Mouse (Mus musculus) small intestine, adult 2 months (tissue): ENCODE measurements around the gene Tfeb. TPM values are rescaled to one million over a fixed set of nuclear protein-coding genes. Genes with fewer than 3 reads are reported as not detected.

Experiments
- H3K27ac ChIP-seq: fragments of 200-500 bp; 2 replicates; pipeline ENCODE4 v1.5.1; 2012; ENCODE audit warnings: low read depth, low read length, control low read depth, inconsistent platforms; ENCODE audit not compliant: insufficient read depth
- H3K27me3 ChIP-seq: fragments of 200-500 bp; 2 replicates; pipeline ENCODE4 v1.6.1; 2012; ENCODE audit warnings: mild to moderate bottlenecking, moderate library complexity, low read length, inconsistent platforms; ENCODE audit not compliant: control insufficient read depth, insufficient read depth
- H3K36me3 ChIP-seq: fragments of 200-500 bp; 2 replicates; pipeline ENCODE4 v1.6.1; 2012; ENCODE audit warnings: mild to moderate bottlenecking, low read length, control low read depth, inconsistent platforms; ENCODE audit not compliant: control insufficient read depth, insufficient read depth
- H3K4me1 ChIP-seq: fragments of 200-500 bp; 2 replicates; pipeline ENCODE4 v1.6.1; 2012; ENCODE audit warnings: low read length, inconsistent platforms, mixed read lengths; ENCODE audit not compliant: control insufficient read depth, insufficient read depth, insufficient read length
- H3K4me3 ChIP-seq: fragments of 200-500 bp; 2 replicates; pipeline ENCODE4 v1.5.1; 2012; ENCODE audit warnings: low read depth, mild to moderate bottlenecking, control low read depth, inconsistent platforms, low read length, moderate library complexity
- CTCF ChIP-seq: fragments of 200-500 bp; IDR thresholded peaks from 2 replicates; pipeline ENCODE4 v1.5.1; 2012; ENCODE audit warnings: low read depth, mild to moderate bottlenecking, control low read depth, inconsistent platforms, low read length, moderate library complexity, mixed read lengths; ENCODE audit not compliant: insufficient replicate concordance, insufficient read length; ENCODE audit errors: extremely low read depth
- POLR2A ChIP-seq: fragments of 200-500 bp; IDR thresholded peaks from 2 replicates; pipeline ENCODE4 v1.6.1; 2012; ENCODE audit warnings: low read depth, mild to moderate bottlenecking, control low read depth, inconsistent platforms, low read length, moderate library complexity
- WGBS: fragments of 180-500 bp; shearing (Covaris S2); methylation state at CpG from one replicate; pipeline ENCODE4 v1.1.7; 2018; 5-methylcytosine and 5-hydroxymethylcytosine counted together
- polyA plus RNA-seq: library from polyadenylated mRNA; depleted of rRNA; stranded (reverse); fragments of >200 nt; gene quantifications from 2 replicates; pipeline ENCODE4 v1.2.3, GENCODE M21; 2012

Gene Tfeb
- polyA plus RNA-seq, 1 experiment: 60.3 TPM

DNA sequence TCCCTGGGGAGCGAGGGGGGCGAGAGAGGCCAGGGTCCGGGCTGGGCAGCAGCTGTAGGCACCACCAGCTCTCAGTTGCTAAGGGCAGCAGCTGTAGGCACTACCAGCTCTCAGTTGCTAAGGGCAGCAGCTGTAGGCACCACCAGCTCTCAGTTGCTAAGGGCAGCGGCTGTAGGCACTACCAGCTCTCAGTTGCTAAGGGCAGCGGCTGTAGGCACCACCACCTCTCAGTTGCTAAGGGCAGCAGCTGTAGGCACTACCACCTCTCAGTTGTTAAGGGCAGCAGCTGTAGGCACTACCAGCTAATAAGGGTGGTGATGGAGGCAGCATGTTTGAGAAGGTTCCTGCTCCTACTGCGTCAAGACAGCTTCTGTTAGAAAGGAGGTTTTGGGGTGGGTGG is 52.2 kb downstream of the Tfeb start:
- Histone ChIP-seq H3K27ac (no peak overlapping the region), H3K36me3 (peaks cover 22% of the 10 kb centered on the region; the same call in 1 of the 2 replicates), H3K4me3 (no peak overlapping the region), H3K4me1 (no peaks in the 10 kb centered on the region), H3K27me3 (no peaks in the 10 kb centered on the region)
- WGBS: 92% methylated on average over 6 of the region's 6 CpGs
- TF ChIP-seq POLR2A (no peak), CTCF (no peak)

DNA sequence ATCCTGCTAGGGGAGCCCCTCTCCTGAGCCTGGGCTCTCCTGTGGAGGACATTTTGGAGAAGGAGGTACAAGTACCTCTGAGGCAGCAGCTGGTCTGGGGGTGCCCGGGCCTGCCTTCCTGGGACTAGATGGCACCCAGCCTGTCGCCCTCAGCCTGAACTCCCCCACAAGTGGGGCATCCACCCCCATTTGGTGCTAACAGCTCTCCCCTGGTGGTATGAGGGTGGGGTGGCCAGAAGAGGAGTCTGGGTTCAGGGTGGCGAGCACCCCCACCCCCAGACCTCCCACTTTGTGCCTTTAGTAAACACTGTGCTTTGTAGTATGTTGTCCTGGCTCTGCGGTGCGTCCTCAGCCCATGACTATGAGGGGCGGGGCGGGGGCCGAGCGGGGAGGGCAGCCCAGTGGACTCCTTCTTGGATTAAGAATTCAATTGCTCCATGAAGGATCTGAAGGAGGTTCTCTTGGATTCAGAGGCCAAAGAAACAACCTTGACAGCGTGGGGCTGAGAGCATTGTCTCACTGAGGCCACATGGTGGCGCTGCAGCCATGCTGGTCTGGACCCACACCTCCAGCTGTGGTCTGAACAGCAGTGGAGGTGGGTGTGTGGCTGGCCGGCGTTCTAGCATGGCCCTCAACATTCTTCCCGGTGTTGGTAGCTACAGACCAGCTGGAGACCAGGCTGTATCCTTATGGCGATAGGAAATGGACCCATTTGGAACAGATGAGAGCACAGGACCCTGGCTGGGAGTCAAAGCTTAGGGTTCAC is 55.5 kb downstream of the Tfeb start:
- WGBS: 38% methylated on average over 15 of the region's 15 CpGs
- Histone ChIP-seq H3K4me3 (no peak overlapping the region), H3K27ac (no peak overlapping the region), H3K36me3 (peaks cover 15% of the 10 kb centered on the region; the same call in 1 of the 2 replicates), H3K4me1 (no peaks in the 10 kb centered on the region), H3K27me3 (no peaks in the 10 kb centered on the region)
- no peak for TF ChIP-seq POLR2A
- peak; percentile 77 for TF ChIP-seq CTCF

DNA sequence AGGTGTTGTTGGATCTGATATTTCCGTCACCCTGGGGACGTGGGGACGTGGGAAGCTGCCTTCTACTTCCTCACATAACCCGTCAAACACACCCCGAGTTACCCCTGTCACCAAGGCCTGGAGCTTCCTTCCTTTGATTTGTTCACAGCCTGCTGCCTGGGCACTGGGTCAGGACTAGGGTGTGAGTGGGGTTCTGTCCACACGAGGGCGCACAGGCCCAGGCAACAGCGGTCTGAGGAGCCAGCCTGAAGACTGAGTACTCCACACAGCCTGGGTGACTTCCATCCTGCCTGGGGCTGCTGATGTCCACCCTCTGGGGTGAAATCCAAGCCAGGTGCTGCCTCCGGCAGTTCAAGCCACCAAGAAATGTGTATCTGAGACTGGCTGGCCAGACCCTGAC is 56.5 kb downstream of the Tfeb start:
- Histone ChIP-seq H3K27me3 (no peaks in the 10 kb centered on the region), H3K27ac (no peak overlapping the region), H3K4me1 (no peaks in the 10 kb centered on the region), H3K36me3 (peaks cover 7% of the 10 kb centered on the region; the same call in 1 of the 2 replicates), H3K4me3 (no peak overlapping the region)
- TF ChIP-seq POLR2A: no peak
- TF ChIP-seq CTCF: peak; percentile 82
- WGBS: 12% methylated on average over 9 of the region's 9 CpGs

DNA sequence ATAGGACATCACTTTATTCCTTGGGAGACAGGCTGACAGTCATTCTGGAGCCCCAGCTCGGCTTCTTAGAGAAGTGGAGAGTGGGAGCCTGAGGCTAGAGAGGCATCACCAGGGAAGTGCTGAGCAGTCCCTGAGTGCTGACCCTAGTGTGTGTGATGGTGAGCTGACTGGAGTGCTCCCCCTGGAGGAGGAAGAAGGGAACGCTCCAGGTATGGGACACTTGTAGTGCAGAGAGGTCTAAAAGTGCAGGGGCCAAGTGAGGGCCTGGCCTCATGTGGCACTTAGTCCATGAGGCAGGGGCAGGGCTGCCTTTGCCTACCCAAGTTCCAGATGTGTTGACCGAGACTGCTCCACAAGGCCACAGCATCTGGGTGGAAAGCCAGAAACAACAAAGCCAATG is 58.6 kb downstream of the Tfeb start:
- Histone ChIP-seq H3K4me1 (no peaks in the 10 kb centered on the region), H3K27me3 (no peaks in the 10 kb centered on the region), H3K27ac (no peak overlapping the region), H3K4me3 (no peak overlapping the region), H3K36me3 (no peaks in the 10 kb centered on the region; the same call in 1 of the 2 replicates)
- TF ChIP-seq CTCF: peak; percentile 69; the same call in 1 of the 2 replicates
- TF ChIP-seq POLR2A: no peak
- WGBS: 49% methylated on average over 3 of the region's 3 CpGs

DNA sequence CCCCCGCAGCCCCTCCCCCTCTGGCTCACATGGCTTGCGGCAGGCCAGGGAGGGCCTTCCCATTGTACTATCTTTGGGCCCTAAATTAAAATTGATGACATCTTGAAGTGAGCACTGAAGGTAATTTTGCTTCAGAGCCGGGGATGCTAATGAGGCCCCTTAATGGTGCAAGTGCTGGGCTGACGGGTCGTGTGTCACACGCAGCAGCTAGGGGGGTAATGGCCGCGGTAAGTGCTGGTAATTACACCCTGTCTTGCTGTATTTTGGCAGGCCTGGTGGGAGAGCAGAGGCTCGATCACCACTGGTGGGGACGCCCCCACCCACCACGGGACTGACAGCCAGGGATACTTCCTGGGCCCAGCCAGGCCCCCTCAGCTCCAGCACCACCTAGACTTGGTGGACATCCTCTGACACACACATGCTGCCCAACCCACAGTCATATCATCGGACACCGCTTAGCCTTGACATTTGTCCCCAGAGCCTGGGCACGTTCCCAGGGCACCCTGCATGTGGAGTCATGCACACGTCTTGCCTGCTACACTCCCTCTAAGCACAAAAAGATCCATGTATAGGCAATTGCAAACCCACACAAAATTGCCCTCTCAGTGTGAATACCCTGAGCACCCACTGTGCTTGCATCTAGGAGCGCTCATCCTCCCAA is 59.5 kb downstream of the Tfeb start:
- H3K36me3 ChIP-seq: no peaks in the 10 kb centered on the region; the same call in 1 of the 2 replicates
- 83% methylated on average over 16 of the region's 16 CpGs for WGBS
- no peak for TF ChIP-seq POLR2A
- no peak for TF ChIP-seq CTCF
- H3K4me1 ChIP-seq: no peaks in the 10 kb centered on the region
- no peaks in the 10 kb centered on the region for H3K27me3 ChIP-seq
- no peak overlapping the region for H3K27ac ChIP-seq
- H3K4me3 ChIP-seq: no peak overlapping the region

DNA sequence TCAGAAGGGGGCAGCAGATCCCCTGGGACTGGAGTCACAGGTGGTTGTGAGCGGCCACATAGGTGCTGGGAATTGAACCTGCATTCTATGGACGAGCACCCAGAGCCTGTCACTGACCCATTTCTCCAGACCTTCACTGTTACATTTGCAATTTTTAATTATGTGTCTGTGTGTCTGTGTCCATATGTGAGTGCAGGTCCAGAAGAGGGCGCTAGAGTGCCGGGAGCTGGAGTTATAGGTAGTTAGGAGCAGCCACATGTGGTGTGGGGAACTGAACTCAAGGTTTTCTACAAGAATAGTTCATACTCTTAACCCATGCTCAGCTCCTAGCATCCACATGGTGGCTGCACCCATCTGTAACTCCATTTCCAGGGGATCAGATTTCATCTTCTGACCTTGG is 60.1 kb downstream of the Tfeb start:
- H3K36me3 ChIP-seq: no peaks in the 10 kb centered on the region; the same call in 1 of the 2 replicates
- WGBS: 65% methylated on average over 4 of the region's 4 CpGs
- no peaks in the 10 kb centered on the region for H3K27me3 ChIP-seq
- no peak overlapping the region for H3K4me3 ChIP-seq
- H3K4me1 ChIP-seq: no peaks in the 10 kb centered on the region
- peak; percentile 30; the same call in 1 of the 2 replicates for TF ChIP-seq CTCF
- no peak for TF ChIP-seq POLR2A
- H3K27ac ChIP-seq: no peak overlapping the region

DNA sequence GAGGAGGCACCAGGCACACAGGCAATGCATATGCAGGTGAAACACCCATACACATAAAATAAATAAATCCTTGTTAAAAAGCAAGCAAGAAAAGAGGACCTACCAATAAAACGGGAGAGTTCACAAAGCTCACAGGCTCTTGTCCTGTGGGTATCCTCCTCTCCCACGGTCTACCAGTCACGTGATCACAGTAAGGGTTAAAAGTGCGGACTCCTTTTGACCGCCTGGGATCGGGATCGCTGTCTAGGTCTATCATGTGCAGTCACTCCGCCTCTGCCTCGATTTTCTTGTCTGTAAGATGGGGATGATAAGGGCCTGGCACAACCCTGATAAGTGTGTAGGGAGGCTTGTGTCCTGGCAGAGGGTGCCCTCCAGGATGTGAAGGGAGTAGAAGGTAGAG is 60.6 kb downstream of the Tfeb start:
- no peak overlapping the region for H3K27ac ChIP-seq
- no peaks in the 10 kb centered on the region for H3K36me3 ChIP-seq
- H3K27me3 ChIP-seq: no peaks in the 10 kb centered on the region
- no peak for TF ChIP-seq CTCF
- no peak for TF ChIP-seq POLR2A
- H3K4me3 ChIP-seq: no peak overlapping the region
- WGBS: 58% methylated on average over 9 of the region's 9 CpGs
- H3K4me1 ChIP-seq: no peaks in the 10 kb centered on the region
